Mouse (Mus musculus): Measurements from ENCODE around the gene Des. TPM values are rescaled to one million over a fixed set of nuclear protein-coding genes. Genes with fewer than 3 reads are reported as not detected.

The Des gene
- 1,000 to 10,000 TPM; 1,914 to 2,104 TPM for total RNA-seq (2021)
- long read RNA-seq, experiment 1, transcript Des-201 (9 exons, 3,028 nt) = major isoform, 1,697 of 5,163 reads
- long read RNA-seq, experiment 1, partial matches to known transcripts = 3,439 of 5,163 reads
- long read RNA-seq, experiment 1, other reads (novel, unspliced or antisense) = 27 of 5,163 reads
- long read RNA-seq, experiment 2, transcript Des-201 (9 exons, 3,028 nt) = major isoform, 3,201 of 5,619 reads
- long read RNA-seq, experiment 2, partial matches to known transcripts = 129 of 5,619 reads
- long read RNA-seq, experiment 2, other reads (novel, unspliced or antisense) = 2,289 of 5,619 reads

- peak; percentile 95 for DNase-seq
Observed at GRCm38 (mm10) chr1:75360112-75361031, at the start of gene Des. Gene Des, plus strand, starts transcription at chr1:75360329.

- no peak for DNase-seq
Observed at GRCm38 (mm10) chr1:75311694-75312093, 48.4 kb upstream of the Des start.

GRCm38 (mm10) chr1:75315011-75315410 lies 45.1 kb upstream of the Des start:
- no peak for DNase-seq

GRCm38 (mm10) chr1:75315456-75316365 lies 44.4 kb upstream of the Des start:
- DNase-seq = peak; percentile 17

- DNase-seq = peak; percentile 86
Observed at GRCm38 (mm10) chr1:75316861-75317240, 43.3 kb upstream of the Des start.

- DNase-seq = peak; percentile 100
Observed at GRCm38 (mm10) chr1:75317241-75318201, 42.6 kb upstream of the Des start, which contains the start of gene Dnpep. Gene Dnpep, minus strand, starts transcription at chr1:75317990.

GRCm38 (mm10) chr1:75318301-75318700 lies 41.8 kb upstream of the Des start:
- DNase-seq = no peak

GRCm38 (mm10) chr1:75318736-75319135 lies 41.4 kb upstream of the Des start:
- no peak for DNase-seq

- no peak for DNase-seq
Observed at GRCm38 (mm10) chr1:75319166-75319565, 41.0 kb upstream of the Des start.

- DNase-seq = no peak
Observed at GRCm38 (mm10) chr1:75327461-75327860, 32.7 kb upstream of the Des start.

- DNase-seq = no peak
Observed at GRCm38 (mm10) chr1:75331271-75331670, 28.9 kb upstream of the Des start.

GRCm38 (mm10) chr1:75336461-75336860 lies 23.7 kb upstream of the Des start:
- no peak for DNase-seq

GRCm38 (mm10) chr1:75337097-75337496 lies 23.0 kb upstream of the Des start:
- no peak for DNase-seq

- DNase-seq = no peak
Observed at GRCm38 (mm10) chr1:75338091-75338694, 21.9 kb upstream of the Des start.

GRCm38 (mm10) chr1:75339337-75339736 lies 20.8 kb upstream of the Des start:
- no peak for DNase-seq

GRCm38 (mm10) chr1:75340519-75340918 lies 19.6 kb upstream of the Des start:
- no peak for DNase-seq

- DNase-seq = no peak
Observed at GRCm38 (mm10) chr1:75342874-75343416, 17.2 kb upstream of the Des start.

GRCm38 (mm10) chr1:75344291-75345035 lies 15.7 kb upstream of the Des start:
- peak; percentile 83 for DNase-seq
